Mouse (Mus musculus) adrenal gland (tissue): ENCODE data around the gene Apex1.
"Not testable (repeated sequence)": the region's sequence is repeated elsewhere in the genome, so short reads cannot be mapped to it uniquely, and the experiment has no call there.

ENCODE experiments used
- intact Hi-C: fragments of 180-260 bp; cut with DNase I; formaldehyde crosslinking; loops from one replicate; pipeline ENCODE4 v1.15.1; 2025

The Apex1 gene

DNA sequence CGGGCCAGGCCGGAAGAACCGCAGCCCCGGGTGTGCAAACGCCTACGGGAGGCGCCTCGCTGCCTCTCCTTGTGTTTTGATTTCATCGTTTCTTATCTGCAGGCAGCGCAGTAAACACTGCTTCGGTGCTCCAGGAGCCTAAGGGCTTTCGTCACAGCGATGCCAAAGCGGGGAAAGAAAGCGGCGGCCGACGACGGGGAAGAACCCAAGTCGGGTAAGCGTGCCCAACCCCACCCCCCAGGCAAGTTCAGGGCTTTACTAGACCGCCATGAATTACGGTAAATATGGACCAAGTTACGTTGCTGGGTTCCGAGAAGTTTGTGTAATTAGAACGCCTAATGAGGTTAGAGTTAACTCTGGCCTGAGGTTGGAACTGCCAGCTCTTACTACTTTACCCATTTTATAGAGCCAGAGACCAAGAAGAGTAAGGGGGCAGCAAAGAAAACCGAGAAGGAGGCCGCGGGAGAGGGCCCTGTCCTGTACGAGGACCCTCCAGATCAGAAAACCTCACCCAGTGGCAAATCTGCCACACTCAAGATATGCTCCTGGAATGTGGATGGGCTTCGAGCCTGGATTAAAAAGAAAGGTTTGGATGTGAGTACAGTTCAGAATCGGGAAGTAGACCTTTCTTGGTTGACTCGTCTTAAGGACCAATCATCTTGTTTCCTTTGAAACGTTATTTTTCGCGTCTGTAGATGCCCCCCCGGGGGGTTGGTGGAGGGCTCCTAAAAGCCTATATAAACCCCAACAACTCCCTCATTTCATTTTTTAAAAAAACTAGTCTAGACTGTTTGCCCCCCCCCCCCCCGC, 548 bp downstream of the Apex1 start:
- intact Hi-C loops = loop anchor here (10.0 kb wide), 1 partner anchor 121 kb away; the partner anchor contains the start of genes Ccnb1ip1 and Parp2

DNA sequence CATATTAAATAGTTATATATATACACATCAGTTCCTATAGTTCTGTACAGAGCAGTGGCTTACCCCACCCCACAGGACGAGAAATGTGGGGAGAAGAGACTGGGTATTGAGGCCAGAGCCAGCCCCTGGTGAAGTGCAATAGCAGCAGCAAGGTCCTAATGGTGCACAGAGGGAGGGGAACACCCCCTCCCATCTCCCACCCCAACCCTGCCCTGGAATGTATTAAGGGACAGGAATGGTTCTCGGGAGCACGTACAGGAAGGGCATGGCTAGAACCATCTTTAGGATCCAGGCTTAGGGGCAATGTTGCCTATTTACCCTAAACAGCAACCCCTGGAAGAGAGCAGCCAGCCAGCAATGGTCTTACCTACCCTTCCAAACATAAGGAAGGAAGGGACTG, 2.6 kb downstream of the Apex1 start:
- intact Hi-C loops = loop anchor here (10.0 kb wide), 1 partner anchor 123 kb away; the partner anchor contains the start of genes Ccnb1ip1 and Parp2

DNA sequence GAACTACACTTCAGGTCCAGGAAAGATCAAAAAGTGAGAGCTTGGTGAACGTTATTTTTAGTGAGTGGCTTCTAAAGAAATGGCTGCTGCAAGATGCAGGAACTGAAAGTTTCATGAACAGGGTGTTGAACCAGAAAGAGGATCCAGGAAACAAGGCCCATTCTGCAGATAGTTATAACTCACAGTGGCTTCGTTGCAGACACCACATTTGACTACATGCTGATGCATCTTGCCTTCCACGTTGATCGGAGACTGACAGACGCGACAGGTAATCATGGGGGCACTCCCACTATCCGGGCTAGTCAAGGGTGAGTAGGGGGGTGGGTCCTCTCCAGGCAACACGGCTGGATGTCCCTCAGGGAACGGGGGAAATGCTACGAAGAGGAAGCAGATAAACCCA, 5.2 kb downstream of the Apex1 start:
- intact Hi-C loops = loop anchor here (5.0 to 10.0 kb wide), 2 partner anchors 58 to 125 kb away; partner anchors contain the start of genes Ccnb1ip1, Parp2 and Tep1

DNA sequence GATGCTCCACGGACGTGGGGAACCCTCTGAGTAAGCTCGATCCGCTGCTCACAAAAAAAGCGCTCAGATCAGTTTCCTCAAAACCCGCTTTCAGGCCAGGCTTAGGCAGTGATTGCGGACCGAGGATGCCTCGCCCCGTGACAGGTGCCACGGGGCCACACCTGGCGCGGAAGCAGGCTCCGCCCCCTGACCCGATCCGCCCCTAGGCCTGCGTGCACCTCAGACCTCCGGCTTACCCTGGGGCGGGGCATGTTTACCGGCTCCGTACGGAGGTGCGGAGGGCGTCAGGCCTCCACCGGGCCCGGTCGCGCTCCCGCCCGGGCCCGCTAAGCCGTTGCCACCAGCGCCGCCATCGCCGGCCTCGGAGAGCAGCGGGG, 5.6 kb downstream of the Apex1 start:
- intact Hi-C loops = loop anchor here (5.0 kb wide), 1 partner anchor 58 kb away; the partner anchor contains the start of gene Tep1

DNA sequence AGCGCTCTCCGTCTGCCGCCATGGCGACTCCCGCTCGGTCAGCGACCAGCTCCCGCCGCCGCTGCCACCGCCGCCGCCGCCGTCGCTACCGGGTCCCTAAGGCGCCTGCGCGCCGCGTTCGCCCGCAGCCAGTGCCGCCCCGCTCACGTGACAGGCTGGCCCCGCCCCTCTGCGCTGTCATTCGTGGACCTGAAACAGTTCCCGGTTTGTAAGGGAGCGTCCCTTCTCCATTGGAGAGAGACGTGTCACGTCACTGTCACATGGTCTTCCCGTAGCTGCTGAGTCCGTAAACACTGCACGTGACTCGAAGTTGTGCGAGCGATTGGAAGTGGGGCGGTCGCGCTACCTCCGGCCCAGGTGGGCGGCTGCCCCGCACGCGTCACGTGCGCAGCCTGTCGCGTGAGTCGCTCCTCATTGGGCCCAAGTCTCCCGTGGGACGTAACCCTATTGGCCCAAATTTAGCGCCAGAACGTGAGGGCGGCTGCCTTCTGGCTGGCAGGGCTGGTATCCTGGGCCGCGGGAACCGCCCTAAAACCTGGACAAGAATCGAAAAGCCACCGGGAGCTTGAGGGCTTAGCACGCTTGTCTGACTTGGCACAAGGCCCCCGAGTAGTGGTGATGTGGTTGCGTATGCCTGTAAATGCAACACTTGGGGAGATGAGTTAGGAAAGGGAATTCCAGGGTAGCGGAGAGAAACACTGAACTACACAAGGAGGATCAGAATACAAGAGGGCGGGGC, 6.2 kb downstream of the Apex1 start, which contains the start of the genes Pip4p1 and Pnp:
Gene Pip4p1, minus strand, starts transcription at position 103 of the 739 bp plus-strand sequence.
Gene Pnp, plus strand, starts transcription at position 329 of the 739 bp plus-strand sequence.
- intact Hi-C loops = loop anchor here (5.0 kb wide), 1 partner anchor 59 kb away; the partner anchor contains the start of gene Tep1

DNA sequence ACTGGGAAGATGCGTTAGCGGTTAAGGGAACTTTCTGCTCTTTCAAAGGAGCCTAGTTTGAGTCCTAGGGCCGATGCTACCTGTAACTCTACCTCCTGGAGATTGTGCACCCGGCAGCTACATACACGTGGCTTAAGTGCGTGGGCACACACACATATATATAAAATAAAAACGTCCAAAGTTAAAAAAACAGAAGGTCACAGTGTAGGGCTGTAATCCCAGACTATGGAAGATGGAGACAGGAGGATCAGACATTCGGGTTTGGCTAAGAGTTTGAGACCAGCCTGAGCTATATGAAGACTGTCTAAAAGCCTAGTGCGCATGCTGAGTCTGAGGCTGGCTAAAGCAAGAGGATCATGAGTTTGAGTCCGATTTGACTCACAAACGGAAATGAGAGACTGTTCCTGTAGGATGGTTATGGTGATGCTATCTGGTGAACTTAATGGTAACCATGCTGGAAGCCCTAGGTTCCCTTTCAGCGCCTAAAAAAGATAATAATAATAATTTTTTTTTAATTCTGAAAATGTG, 6.8 kb downstream of the Apex1 start:
- intact Hi-C loops = loop anchor here (5.0 kb wide), 1 partner anchor 59 kb away; the partner anchor contains the start of gene Tep1

DNA sequence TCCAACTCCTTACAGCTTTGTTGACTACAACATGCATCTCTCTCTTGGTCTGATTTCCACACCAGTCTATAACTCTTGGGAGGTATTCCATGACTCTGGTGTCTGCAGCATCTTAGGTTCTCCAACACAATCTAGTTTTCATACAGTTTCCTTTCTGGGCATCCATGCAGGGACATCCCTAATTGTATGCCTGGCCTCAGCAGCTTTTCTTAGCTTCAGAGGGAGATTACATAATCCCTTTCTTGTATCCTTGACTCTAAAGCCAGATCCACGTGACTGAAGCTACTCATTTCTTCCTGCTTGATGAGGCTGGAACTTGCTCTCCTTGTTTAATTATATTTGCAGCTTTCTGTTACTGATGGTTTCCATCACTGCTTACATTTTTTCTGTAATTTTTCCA, 11.9 kb downstream of the Apex1 start:
- intact Hi-C loops = no loop called here

DNA sequence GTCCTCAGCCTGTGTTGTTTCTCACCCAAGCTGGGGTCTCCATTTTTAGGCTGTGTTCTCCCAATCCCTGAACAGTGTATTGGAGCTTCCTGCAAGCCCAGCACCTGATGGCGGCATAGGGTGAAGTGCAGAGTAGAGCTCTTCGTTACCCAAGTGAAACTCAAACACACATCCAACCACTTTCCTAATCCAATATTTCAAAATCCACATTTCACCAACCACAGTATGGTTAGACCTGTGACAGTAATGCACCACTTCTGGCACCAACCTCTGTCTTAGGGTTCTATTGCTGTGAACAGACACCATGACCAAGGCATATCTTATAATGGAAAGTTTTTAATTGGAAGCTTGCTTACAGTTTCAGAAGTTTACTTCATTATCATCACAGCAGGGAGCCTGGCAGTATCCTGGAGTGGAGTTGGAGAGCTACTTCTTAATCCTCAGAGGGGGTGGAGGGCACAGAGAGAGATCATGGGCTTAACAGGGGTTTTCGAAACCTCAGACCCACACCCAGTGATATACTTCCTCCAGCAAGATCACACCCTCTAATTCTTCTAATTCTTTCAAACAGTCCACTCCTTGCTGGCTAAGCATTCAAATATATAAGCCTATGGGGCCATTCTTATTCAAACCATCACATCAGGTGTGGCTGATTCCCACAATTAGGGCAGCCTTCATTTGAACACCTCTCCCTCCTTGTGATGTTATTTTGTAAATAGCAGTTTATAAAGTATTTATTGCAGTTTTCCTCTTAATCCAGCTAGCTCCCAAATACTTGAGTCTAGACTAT, 13.5 kb downstream of the Apex1 start:
- intact Hi-C loops = no loop called here

DNA sequence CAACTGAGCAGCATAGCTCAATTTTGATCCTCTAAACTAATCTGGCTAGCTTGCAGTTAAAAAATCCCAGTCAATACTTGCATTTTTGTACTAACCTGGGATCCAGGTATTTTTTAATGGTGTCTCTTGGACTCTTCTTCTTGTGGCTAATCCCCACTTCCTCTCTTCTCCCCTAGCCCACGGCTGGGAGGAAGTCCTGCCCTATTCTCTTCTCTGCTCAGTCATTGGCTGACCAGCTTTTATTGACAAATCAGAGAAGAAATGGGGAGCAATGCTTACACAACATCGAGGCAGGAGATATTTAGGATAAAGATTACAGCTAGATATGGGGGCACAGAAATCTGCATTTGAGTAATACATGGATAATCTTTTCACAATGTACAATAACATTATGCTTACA, 14.2 kb downstream of the Apex1 start:
- intact Hi-C loops = no loop called here

DNA sequence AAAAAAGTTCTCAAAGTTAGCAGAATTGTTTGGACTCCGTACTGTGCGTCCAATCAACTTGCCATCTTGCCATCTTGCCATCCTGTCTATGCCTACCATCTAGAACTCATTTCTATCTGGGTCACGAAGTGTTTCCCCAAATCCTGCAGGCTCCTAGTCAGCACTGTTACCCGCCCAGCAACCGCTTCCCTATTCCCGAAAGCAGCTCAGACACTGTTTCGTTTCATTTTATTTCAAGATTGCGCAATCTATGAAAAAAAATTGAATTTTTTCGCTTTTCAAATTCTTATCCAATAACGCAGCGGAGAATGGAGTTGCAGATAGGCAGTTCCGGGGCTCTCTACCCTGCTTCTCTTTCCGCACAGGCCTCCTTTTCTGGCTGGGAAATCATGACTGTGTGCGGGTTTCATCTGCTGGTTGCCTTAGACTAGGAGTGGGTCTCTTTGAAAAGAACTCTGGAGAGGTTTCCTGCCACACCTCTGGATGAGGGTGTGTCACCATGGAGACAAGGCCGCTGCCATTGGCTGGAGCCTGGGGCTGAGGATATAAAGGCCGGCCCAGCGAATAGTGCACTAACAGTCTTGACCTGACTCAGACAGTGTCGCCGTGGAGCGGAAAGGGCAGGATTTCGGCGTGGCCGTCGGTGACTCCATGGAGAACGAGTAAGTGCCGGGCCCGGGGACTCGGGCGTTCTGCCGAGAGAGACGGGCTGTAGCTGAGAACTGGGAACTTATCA, 19.3 kb downstream of the Apex1 start, which contains the start of gene Gm49342:
Gene Gm49342, plus strand, starts transcription at position 586 of the 736 bp plus-strand sequence.
- intact Hi-C loops = no loop called here

DNA sequence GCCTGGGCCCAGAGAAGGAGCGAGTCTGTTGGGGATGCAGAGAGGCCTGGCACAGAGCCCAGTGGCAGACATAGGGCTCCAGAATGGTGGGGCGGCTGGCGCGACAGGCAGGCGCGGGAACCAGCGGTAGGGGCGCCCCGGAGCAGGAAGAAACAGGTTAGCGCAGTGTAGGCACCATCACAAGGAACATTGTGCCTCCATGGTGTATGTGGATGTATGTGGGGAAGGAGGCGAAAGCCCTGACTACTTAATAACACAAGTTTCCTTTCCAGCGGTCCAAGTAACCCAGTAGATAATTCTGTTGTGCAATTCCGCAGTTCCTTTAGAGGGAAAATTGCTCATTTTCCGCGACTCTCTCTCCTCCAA, 19.9 kb downstream of the Apex1 start:
- intact Hi-C loops = not testable (repeated sequence)

DNA sequence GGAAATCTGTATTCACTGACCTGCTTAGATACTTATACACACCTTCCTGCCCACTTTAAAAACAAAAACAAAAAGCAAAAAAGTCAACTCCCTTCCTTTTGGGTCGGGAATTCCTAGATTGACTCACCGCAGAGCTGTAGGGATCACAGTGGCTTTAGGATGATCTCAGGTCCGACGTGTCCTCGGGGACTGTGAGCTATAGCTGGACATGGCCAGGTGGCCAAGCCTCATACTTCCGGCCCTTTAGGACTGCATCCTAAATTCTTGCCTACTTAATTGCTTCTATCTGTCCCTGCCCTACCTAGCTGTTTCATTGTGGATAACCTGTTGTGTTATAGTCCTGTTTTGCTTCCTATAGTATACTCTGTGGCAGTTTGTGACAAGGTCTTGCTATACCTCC, 20.3 kb downstream of the Apex1 start:
- intact Hi-C loops = not testable (repeated sequence)

DNA sequence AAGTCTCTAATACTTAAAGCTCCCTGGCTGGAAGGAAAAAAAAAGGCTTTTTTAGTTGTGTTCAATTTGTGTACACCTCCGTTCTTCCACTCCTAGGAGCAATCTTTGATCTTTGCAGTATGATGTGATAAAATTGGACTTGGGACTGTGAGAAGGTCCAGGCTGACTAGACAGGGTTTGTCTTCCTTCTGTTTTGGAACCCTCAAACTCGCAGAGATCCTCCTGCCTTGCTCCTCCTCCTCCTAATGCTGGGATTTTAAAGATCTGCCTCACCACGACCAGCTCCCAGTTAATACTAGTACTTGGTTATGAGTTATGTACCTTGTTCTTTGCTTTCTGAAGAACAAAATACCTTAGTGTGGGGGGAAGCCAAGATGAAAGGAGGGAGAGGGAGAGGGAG, 20.8 kb downstream of the Apex1 start:
- intact Hi-C loops = not testable (repeated sequence)

DNA sequence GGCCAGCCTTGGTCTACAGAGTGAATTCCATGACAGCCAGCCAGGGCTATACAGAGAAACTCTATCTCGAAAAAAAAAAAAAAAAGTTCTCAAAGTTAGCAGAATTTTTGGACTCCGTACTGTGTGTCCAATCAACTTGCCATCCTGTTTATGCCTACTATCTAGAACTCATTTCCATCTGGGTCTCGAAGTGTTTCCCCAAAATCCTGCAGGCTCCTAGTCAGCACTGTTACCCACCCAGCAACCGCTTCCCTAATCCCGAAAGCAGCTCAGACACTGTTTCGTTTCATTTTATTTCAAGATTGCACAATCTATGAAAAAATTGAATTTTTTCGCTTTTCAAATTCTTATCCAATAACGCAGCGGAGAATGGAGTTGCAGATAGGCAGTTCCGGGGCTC, 30.7 kb downstream of the Apex1 start:
- intact Hi-C loops = no loop called here

DNA sequence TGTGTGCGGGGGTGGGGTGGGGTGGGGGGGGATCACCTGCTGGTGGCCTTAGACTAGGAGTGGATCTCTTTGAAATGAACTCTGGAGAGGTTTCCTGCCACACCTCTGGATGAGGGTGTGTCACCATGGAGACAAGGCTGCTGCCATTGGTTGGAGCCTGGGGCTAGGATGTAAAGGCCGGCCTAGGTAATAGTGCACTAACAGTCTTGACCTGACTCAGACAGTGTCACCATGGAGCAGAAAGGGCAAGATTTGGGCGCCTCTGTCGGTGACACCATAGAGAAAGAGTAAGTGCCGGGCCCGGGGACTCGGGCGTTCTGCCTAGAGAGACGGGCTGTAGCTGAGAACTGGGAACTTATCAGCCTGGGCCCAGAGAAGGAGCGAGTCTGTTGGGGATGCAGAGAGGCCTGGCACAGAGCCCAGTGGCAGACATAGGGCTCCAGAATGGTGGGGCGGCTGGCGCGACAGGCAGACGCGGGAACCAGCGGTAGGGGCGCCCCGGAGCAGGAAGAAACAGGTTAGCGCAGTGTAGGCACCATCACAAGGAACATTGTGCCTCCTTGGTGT, 31.3 kb downstream of the Apex1 start, which contains the start of gene Pnp2:
Gene Pnp2, plus strand, starts transcription at position 51 of the 567 bp plus-strand sequence.
- intact Hi-C loops = not testable (repeated sequence)

DNA sequence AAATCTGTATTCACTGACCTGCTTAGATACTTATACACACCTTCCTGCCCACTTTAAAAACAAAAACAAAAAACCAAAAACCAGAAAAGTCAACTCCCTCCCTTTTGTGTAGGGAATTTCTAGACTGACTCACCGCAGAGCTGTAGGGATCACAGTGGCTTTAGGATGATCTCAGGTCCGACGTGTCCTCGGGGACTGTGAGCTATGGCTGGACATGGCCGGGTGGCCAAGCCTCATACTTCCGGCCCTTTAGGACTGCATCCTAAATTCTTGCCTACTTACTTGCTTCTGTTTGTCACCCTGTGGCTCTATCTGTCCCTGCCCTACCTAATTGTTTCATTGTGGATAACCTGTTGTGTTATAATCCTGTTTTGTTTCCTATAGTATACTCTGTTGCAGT, 32.0 kb downstream of the Apex1 start:
- intact Hi-C loops = not testable (repeated sequence)

DNA sequence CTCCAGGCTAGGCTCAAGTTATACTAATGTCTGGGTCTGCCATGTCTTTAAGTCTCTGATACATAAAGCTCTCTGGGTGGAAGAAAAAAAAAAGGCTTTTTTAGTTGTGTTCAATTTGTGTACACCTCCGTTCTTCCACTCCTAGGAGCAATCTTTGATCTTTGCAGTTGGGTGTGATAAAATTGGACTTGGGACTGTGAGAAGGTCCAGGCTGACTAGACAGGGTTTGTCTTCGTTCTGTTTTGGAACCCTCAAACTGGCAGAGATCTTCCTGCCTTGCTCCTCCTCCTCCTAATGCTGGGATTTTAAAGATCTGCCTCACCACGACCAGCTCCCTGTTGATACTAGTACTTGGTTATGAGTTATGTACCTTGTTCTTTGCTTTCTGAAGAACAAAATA, 32.4 kb downstream of the Apex1 start:
- intact Hi-C loops = not testable (repeated sequence)

DNA sequence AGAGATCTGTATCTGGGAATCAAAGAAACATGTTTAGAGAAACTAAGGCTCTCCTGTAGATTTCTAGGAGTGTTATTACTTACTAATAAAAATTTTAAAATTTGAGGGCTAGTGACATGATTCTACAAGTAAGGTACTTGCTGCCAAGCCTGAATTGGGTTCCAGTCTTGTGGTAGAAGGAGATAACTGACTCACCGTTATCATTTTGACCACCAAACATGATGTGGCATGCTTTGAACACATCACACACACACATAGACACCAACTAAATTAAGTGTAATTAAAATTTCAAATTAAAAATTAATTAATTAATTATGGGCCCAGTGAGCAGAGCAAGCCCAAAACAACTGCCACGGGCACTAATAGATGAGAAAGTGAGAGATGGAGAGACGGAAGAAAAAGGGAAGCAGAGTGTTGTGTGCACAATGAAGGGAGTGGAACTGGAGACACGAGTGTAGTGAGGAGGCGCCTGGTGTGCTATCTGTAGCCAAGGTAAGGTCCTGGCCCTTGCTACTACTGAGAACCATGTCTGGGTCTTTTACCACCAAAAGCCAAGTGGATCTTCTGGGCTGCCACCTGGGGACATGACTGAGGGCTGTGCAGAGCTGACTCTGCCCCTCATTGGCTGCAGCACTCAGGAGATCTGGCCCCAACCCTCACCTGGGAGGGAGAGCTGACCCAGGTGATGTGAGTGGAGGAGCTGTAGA, 33.7 kb downstream of the Apex1 start:
- intact Hi-C loops = not testable (repeated sequence)
